Mouse (Mus musculus): Measurements from ENCODE around the gene Hao1. TPM values are rescaled to one million over a fixed set of nuclear protein-coding genes. Genes with fewer than 3 reads are reported as not detected.
A peak's percentile ranks its signal among the peaks of the same experiment; 100 is the strongest.

The Hao1 gene
- polyA plus RNA-seq (2015; fragmentation: Nextera tagmentation; extraction: Ambion mirVana) = not detected in 2 replicates

- Histone ChIP-seq H3K9ac (no peak within 1 kb of the TSS), H3K27ac (no peak within 1 kb of the TSS), H3K9me3 (replicated peaks) (no peaks in the 10 kb centered on the region), H3K4me2 (no peak within 1 kb of the TSS), H3K4me1 (no peaks in the 10 kb centered on the region), H3K4me3 (no peak within 1 kb of the TSS), H3K27me3 (no peaks in the 10 kb centered on the region), H3K36me3 (ENCODE audit: poor library complexity, severe bottlenecking) (no peaks in the 10 kb centered on the region)
- 90% methylated on average over 8 of the region's 8 CpGs for WGBS
- no peak for ATAC-seq
Measured at GRCm38 (mm10) chr2:134554221-134554727, at the start of gene Hao1. Gene Hao1 (minus strand): TSS chr2:134554368.

GRCm38 (mm10) chr2:134591081-134591694, 37.0 kb upstream of the Hao1 start:
- Histone ChIP-seq H3K9ac (no peak overlapping the region), H3K4me3 (no peak overlapping the region), H3K4me2 (no peak overlapping the region), H3K36me3 (ENCODE audit: poor library complexity, severe bottlenecking) (peaks cover 11% of the 10 kb centered on the region), H3K4me1 (no peaks in the 10 kb centered on the region), H3K27me3 (no peaks in the 10 kb centered on the region), H3K27ac (no peak overlapping the region), H3K9me3 (replicated peaks) (no peaks in the 10 kb centered on the region)
- WGBS = 95% methylated on average over 6 of the region's 6 CpGs
- ATAC-seq = peak; percentile 21; the same call in 1 of the 2 replicates

- WGBS = 43% methylated on average over 4 of the region's 4 CpGs
- H3K27me3 ChIP-seq = no peaks in the 10 kb centered on the region
- no peak overlapping the region for H3K9ac ChIP-seq
- no peak overlapping the region for H3K4me2 ChIP-seq
- no peak overlapping the region for H3K4me3 ChIP-seq
- H3K27ac ChIP-seq = no peak overlapping the region
- no peaks in the 10 kb centered on the region for H3K9me3 ChIP-seq (replicated peaks)
- H3K36me3 ChIP-seq (ENCODE audit: poor library complexity, severe bottlenecking) = no peaks in the 10 kb centered on the region
- no peaks in the 10 kb centered on the region for H3K4me1 ChIP-seq
- no peak for ATAC-seq
Measured at GRCm38 (mm10) chr2:134585243-134585642, 31.1 kb upstream of the Hao1 start.

- Histone ChIP-seq H3K4me2 (no peak overlapping the region), H3K4me1 (no peaks in the 10 kb centered on the region), H3K9ac (no peak overlapping the region), H3K36me3 (ENCODE audit: poor library complexity, severe bottlenecking) (no peaks in the 10 kb centered on the region), H3K4me3 (no peak overlapping the region), H3K27ac (no peak overlapping the region), H3K9me3 (replicated peaks) (peaks cover 7% of the 10 kb centered on the region), H3K27me3 (no peaks in the 10 kb centered on the region)
- 90% methylated on average over 3 of the region's 3 CpGs for WGBS
- ATAC-seq = no peak
Measured at GRCm38 (mm10) chr2:134559422-134559821, 5.3 kb upstream of the Hao1 start.

GRCm38 (mm10) chr2:134552358-134552757, 1.8 kb downstream of the Hao1 start:
- ATAC-seq = no peak
- no peak overlapping the region for H3K9ac ChIP-seq
- H3K27ac ChIP-seq = no peak overlapping the region
- H3K27me3 ChIP-seq = no peaks in the 10 kb centered on the region
- no peak overlapping the region for H3K4me2 ChIP-seq
- no peaks in the 10 kb centered on the region for H3K9me3 ChIP-seq (replicated peaks)
- H3K36me3 ChIP-seq (ENCODE audit: poor library complexity, severe bottlenecking) = no peaks in the 10 kb centered on the region
- no peak overlapping the region for H3K4me3 ChIP-seq
- no peaks in the 10 kb centered on the region for H3K4me1 ChIP-seq

GRCm38 (mm10) chr2:134549770-134550169, 4.4 kb downstream of the Hao1 start:
- 24% methylated on average over 4 of the region's 4 CpGs for WGBS
- Histone ChIP-seq H3K4me3 (no peak overlapping the region), H3K4me2 (no peak overlapping the region), H3K9ac (no peak overlapping the region), H3K36me3 (ENCODE audit: poor library complexity, severe bottlenecking) (no peaks in the 10 kb centered on the region), H3K4me1 (0 out of 2 replicates have a peak, but pooled peaks cover 2% of the 10 kb centered on the region), H3K27me3 (no peaks in the 10 kb centered on the region), H3K9me3 (replicated peaks) (no peaks in the 10 kb centered on the region), H3K27ac (no peak overlapping the region)
- 0 out of 2 replicates have a peak, but pooled peaks have one; percentile 38 for ATAC-seq

- no peak for ATAC-seq
- Histone ChIP-seq H3K27ac (no peak overlapping the region), H3K4me3 (no peak overlapping the region), H3K27me3 (no peaks in the 10 kb centered on the region), H3K36me3 (ENCODE audit: poor library complexity, severe bottlenecking) (no peaks in the 10 kb centered on the region), H3K4me1 (0 out of 2 replicates have a peak, but pooled peaks cover 5% of the 10 kb centered on the region), H3K9me3 (replicated peaks) (no peaks in the 10 kb centered on the region), H3K4me2 (no peak overlapping the region), H3K9ac (no peak overlapping the region)
- 57% methylated on average over 5 of the region's 5 CpGs for WGBS
Measured at GRCm38 (mm10) chr2:134545116-134545515, 9.1 kb downstream of the Hao1 start.

GRCm38 (mm10) chr2:134544321-134545065, 9.7 kb downstream of the Hao1 start:
- Histone ChIP-seq H3K27ac (no peak overlapping the region), H3K4me3 (no peak overlapping the region), H3K36me3 (ENCODE audit: poor library complexity, severe bottlenecking) (no peaks in the 10 kb centered on the region), H3K27me3 (no peaks in the 10 kb centered on the region), H3K9me3 (replicated peaks) (no peaks in the 10 kb centered on the region), H3K4me1 (0 out of 2 replicates have a peak, but pooled peaks cover 5% of the 10 kb centered on the region), H3K4me2 (no peak overlapping the region), H3K9ac (no peak overlapping the region)
- ATAC-seq = 0 out of 2 replicates have a peak, but pooled peaks have one; percentile 33
- 57% methylated on average over 8 of the region's 8 CpGs for WGBS

GRCm38 (mm10) chr2:134543501-134543900, 10.7 kb downstream of the Hao1 start:
- ATAC-seq = no peak
- H3K4me1 ChIP-seq = 0 out of 2 replicates have a peak, but pooled peaks cover 5% of the 10 kb centered on the region
- no peaks in the 10 kb centered on the region for H3K36me3 ChIP-seq (ENCODE audit: poor library complexity, severe bottlenecking)
- no peak overlapping the region for H3K4me3 ChIP-seq
- WGBS = 59% methylated on average over 2 of the region's 2 CpGs
- H3K9me3 ChIP-seq (replicated peaks) = no peaks in the 10 kb centered on the region
- H3K9ac ChIP-seq = no peak overlapping the region
- no peaks in the 10 kb centered on the region for H3K27me3 ChIP-seq
- no peak overlapping the region for H3K4me2 ChIP-seq
- H3K27ac ChIP-seq = no peak overlapping the region

GRCm38 (mm10) chr2:134541019-134541418, 13.1 kb downstream of the Hao1 start:
- Histone ChIP-seq H3K27me3 (no peaks in the 10 kb centered on the region), H3K9me3 (replicated peaks) (no peaks in the 10 kb centered on the region), H3K36me3 (ENCODE audit: poor library complexity, severe bottlenecking) (no peaks in the 10 kb centered on the region), H3K4me3 (no peak overlapping the region), H3K9ac (no peak overlapping the region), H3K27ac (no peak overlapping the region), H3K4me2 (no peak overlapping the region), H3K4me1 (0 out of 2 replicates have a peak, but pooled peaks cover 5% of the 10 kb centered on the region)
- 81% methylated on average over 5 of the region's 5 CpGs for WGBS
- ATAC-seq = no peak

- 78% methylated on average over 4 of the region's 4 CpGs for WGBS
- ATAC-seq = no peak
Measured at GRCm38 (mm10) chr2:134538451-134538850, 15.7 kb downstream of the Hao1 start.

GRCm38 (mm10) chr2:134528122-134528810, 25.9 kb downstream of the Hao1 start:
- Histone ChIP-seq H3K4me1 (peaks cover 6% of the 10 kb centered on the region; the same call in 1 of the 2 replicates), H3K4me2 (no peak overlapping the region), H3K9ac (no peak overlapping the region), H3K27ac (no peak overlapping the region), H3K4me3 (no peak overlapping the region), H3K36me3 (ENCODE audit: poor library complexity, severe bottlenecking) (no peaks in the 10 kb centered on the region), H3K27me3 (no peaks in the 10 kb centered on the region), H3K9me3 (replicated peaks) (no peaks in the 10 kb centered on the region)
- 73% methylated on average over 7 of the region's 7 CpGs for WGBS
- peak; percentile 50; the same call in 1 of the 2 replicates for ATAC-seq

More at GRCm38 (mm10) chr2:134538451-134538850, 15.7 kb downstream of the Hao1 start:
- Histone ChIP-seq H3K4me1 (no peaks in the 10 kb centered on the region), H3K4me2 (no peak overlapping the region), H3K9me3 (replicated peaks) (no peaks in the 10 kb centered on the region), H3K4me3 (no peak overlapping the region), H3K9ac (no peak overlapping the region), H3K27me3 (no peaks in the 10 kb centered on the region), H3K27ac (no peak overlapping the region), H3K36me3 (ENCODE audit: poor library complexity, severe bottlenecking) (no peaks in the 10 kb centered on the region)

Data from forebrain, embryonic 13.5 days (tissue).